Mouse (Mus musculus) MEL (cell line): ENCODE results near the gene Gm20388. TPM values are rescaled to one million over a fixed set of nuclear protein-coding genes. Genes with fewer than 3 reads are reported as not detected.

Experiments
- DNase-seq: peaks from one replicate; pipeline ENCODE4 v3.0.0; 2011; ENCODE audit warnings: low read depth, low spot score
- H3K27ac ChIP-seq: 2 replicates; pipeline ENCODE4 v1.5.1; 2012; ENCODE audit warnings: low read depth, mild to moderate bottlenecking, control low read depth, low read length, moderate library complexity; ENCODE audit not compliant: control insufficient read depth
- H3K27me3 ChIP-seq, 2 experiments: fragments of 150-350 bp in 1 of 2; sonication (generic) in 1 of 2; 2 replicates each; pipeline ENCODE4 v1.6.1; 2012; ENCODE audit warnings: low read length in 2 of 2, mild to moderate bottlenecking in 2 of 2, improper control_type of control experiment in 1 of 2, moderate library complexity in 1 of 2; ENCODE audit not compliant: insufficient read depth in 2 of 2, control insufficient read depth in 1 of 2
- H3K36me3 ChIP-seq, 2 experiments: 2 replicates each; pipeline ENCODE4 v1.6.1; 2012 to 2014; ENCODE audit warnings: low read length in 2 of 2, improper control_type of control experiment in 1 of 2, inconsistent platforms in 1 of 2, mild to moderate bottlenecking in 1 of 2; ENCODE audit not compliant: insufficient read depth in 2 of 2, control insufficient read depth in 1 of 2
- H3K4me1 ChIP-seq, 2 experiments: fragments of 150-350 bp in 1 of 2; sonication (generic) in 1 of 2; 2 replicates each; pipeline ENCODE4 v1.6.1; 2012; ENCODE audit warnings: low read length in 2 of 2, improper control_type of control experiment in 1 of 2, mild to moderate bottlenecking in 1 of 2; ENCODE audit not compliant: insufficient read depth in 2 of 2, control insufficient read depth in 1 of 2
- H3K4me3 ChIP-seq, 2 experiments: fragments of 150-350 bp in 1 of 2; sonication (generic) in 1 of 2; 2 replicates each; pipeline ENCODE4 v1.5.1; 2012; ENCODE audit warnings: low read depth in 2 of 2, low read length in 2 of 2, mild to moderate bottlenecking in 2 of 2, moderate library complexity in 2 of 2, control low read depth in 1 of 2, improper control_type of control experiment in 1 of 2; ENCODE audit not compliant: control insufficient read depth in 1 of 2, insufficient read depth in 1 of 2
- H3K79me2 ChIP-seq: 2 replicates; pipeline ENCODE4 v1.6.1; 2012; ENCODE audit warnings: mild to moderate bottlenecking, low read length, moderate library complexity; ENCODE audit not compliant: control insufficient read depth, poor library complexity, insufficient read depth
- H3K9ac ChIP-seq: 2 replicates; pipeline ENCODE4 v1.6.1; 2012; ENCODE audit warnings: low read depth, mild to moderate bottlenecking, control low read depth, low read length, moderate library complexity; ENCODE audit not compliant: control insufficient read depth, poor library complexity, severe bottlenecking
- H3K9me3 ChIP-seq: fragments of 150-350 bp; sonication (generic); replicated peaks from 2 replicates; pipeline ENCODE4 v1.6.1; 2012; ENCODE audit warnings: mild to moderate bottlenecking, low read length, improper control_type of control experiment, moderate library complexity; ENCODE audit not compliant: insufficient read depth
- BHLHE40 ChIP-seq: IDR thresholded peaks from 2 replicates; pipeline ENCODE4 v1.6.1; 2012; ENCODE audit warnings: low read depth, mild to moderate bottlenecking, inconsistent platforms, low read length, improper control_type of control experiment, borderline replicate concordance
- CHD2 ChIP-seq: IDR thresholded peaks from 2 replicates; pipeline ENCODE4 v1.6.1; 2011; ENCODE audit warnings: low read length, improper control_type of control experiment
- CTCF ChIP-seq, 3 experiments: IDR thresholded peaks in 2 of 3; conservative IDR thresholded peaks in 1 of 3; 2 replicates each; pipeline ENCODE4 v1.5.1; 2011 to 2012; ENCODE audit warnings: low read length in 3 of 3, low read depth in 2 of 3, mild to moderate bottlenecking in 2 of 3, improper control_type of control experiment in 1 of 3, inconsistent platforms in 1 of 3, mixed read lengths in 1 of 3, moderate library complexity in 1 of 3; ENCODE audit not compliant: control insufficient read depth in 1 of 3, insufficient read depth in 1 of 3, poor library complexity in 1 of 3, severe bottlenecking in 1 of 3
- E2F4 ChIP-seq: IDR thresholded peaks from 2 replicates; pipeline ENCODE4 v1.6.1; 2011; ENCODE audit warnings: low read depth, low read length, improper control_type of control experiment, borderline replicate concordance
- ELF1 ChIP-seq: IDR thresholded peaks from 2 replicates; pipeline ENCODE4 v1.6.1; 2014; ENCODE audit warnings: low read depth, mild to moderate bottlenecking, inconsistent platforms, low read length, improper control_type of control experiment, moderate library complexity
- GATA1 ChIP-seq: IDR thresholded peaks from 2 replicates; pipeline ENCODE4 v1.6.1; 2011; ENCODE audit warnings: low read depth, low read length, improper control_type of control experiment
- HCFC1 ChIP-seq: IDR thresholded peaks from 2 replicates; pipeline ENCODE4 v1.6.1; 2012; ENCODE audit warnings: low read depth, mild to moderate bottlenecking, inconsistent platforms, low read length, improper control_type of control experiment, moderate library complexity
- MAFK ChIP-seq: IDR thresholded peaks from 2 replicates; pipeline ENCODE4 v1.6.1; 2011; ENCODE audit warnings: low read depth, mild to moderate bottlenecking, low read length, improper control_type of control experiment, borderline replicate concordance
- MAZ ChIP-seq: IDR thresholded peaks from 2 replicates; pipeline ENCODE4 v1.6.1; 2012; ENCODE audit warnings: low read depth, mild to moderate bottlenecking, inconsistent platforms, low read length, improper control_type of control experiment
- MXI1 ChIP-seq: IDR thresholded peaks from 2 replicates; pipeline ENCODE4 v1.6.1; 2011; ENCODE audit warnings: mild to moderate bottlenecking, low read depth, low read length, improper control_type of control experiment
- MYB ChIP-seq: IDR thresholded peaks from 2 replicates; pipeline ENCODE4 v1.6.1; 2011; ENCODE audit warnings: mild to moderate bottlenecking, low read depth, low read length, improper control_type of control experiment
- NELFE ChIP-seq: IDR thresholded peaks from 2 replicates; pipeline ENCODE4 v1.6.1; 2011; ENCODE audit warnings: low read depth, low read length, improper control_type of control experiment
- NRF1 ChIP-seq: IDR thresholded peaks from 2 replicates; pipeline ENCODE4 v1.6.1; 2014; ENCODE audit warnings: low read depth, mild to moderate bottlenecking, inconsistent platforms, low read length, improper control_type of control experiment, moderate library complexity; ENCODE audit not compliant: poor library complexity, insufficient read depth, severe bottlenecking
- POLR2A ChIP-seq, 2 experiments: IDR thresholded peaks; 2 replicates each; pipeline ENCODE4 v1.6.1; 2011 to 2012; ENCODE audit warnings: low read length in 2 of 2, mild to moderate bottlenecking in 2 of 2, control low read depth in 1 of 2, improper control_type of control experiment in 1 of 2, low read depth in 1 of 2, moderate library complexity in 1 of 2; ENCODE audit not compliant: control insufficient read depth in 1 of 2, insufficient read depth in 1 of 2, poor library complexity in 1 of 2
- POLR2AphosphoS5 ChIP-seq: IDR thresholded peaks from 2 replicates; pipeline ENCODE4 v1.6.1; 2012; ENCODE audit warnings: low read depth, borderline replicate concordance, mild to moderate bottlenecking, inconsistent platforms, low read length, moderate library complexity, mixed read lengths
- RAD21 ChIP-seq: IDR thresholded peaks from 2 replicates; pipeline ENCODE4 v1.6.1; 2011; ENCODE audit warnings: mild to moderate bottlenecking, low read depth, low read length, improper control_type of control experiment
- RCOR1 ChIP-seq: IDR thresholded peaks from 2 replicates; pipeline ENCODE4 v1.6.1; 2012; ENCODE audit warnings: low read depth, mild to moderate bottlenecking, inconsistent platforms, low read length, improper control_type of control experiment
- TAL1 ChIP-seq: IDR thresholded peaks from 2 replicates; pipeline ENCODE4 v1.6.1; 2012; ENCODE audit warnings: mild to moderate bottlenecking, inconsistent platforms, low read length, moderate library complexity, mixed read lengths
- TBP ChIP-seq: IDR thresholded peaks from 2 replicates; pipeline ENCODE4 v1.8.0; 2011; ENCODE audit warnings: low read depth, low read length, improper control_type of control experiment
- ZC3H11A ChIP-seq: IDR thresholded peaks from 2 replicates; pipeline ENCODE4 v1.6.1; 2012; ENCODE audit warnings: low read depth, mild to moderate bottlenecking, inconsistent platforms, low read length, improper control_type of control experiment
- ZMIZ1 ChIP-seq: IDR thresholded peaks from 2 replicates; pipeline ENCODE4 v1.6.1; 2012; ENCODE audit warnings: low read depth, mild to moderate bottlenecking, inconsistent platforms, low read length, improper control_type of control experiment, moderate library complexity
- polyA plus RNA-seq, 2 experiments: library from polyadenylated mRNA; stranded (reverse) in 1 of 2; unstranded in 1 of 2; fragments of >175 nt in 1 of 2; fragments of >200 nt in 1 of 2; gene quantifications; 2 replicates each; pipeline versions ENCODE4 v1.2.1 to v1.2.4; 2012; ENCODE audit warnings: low replicate concordance in 2 of 2, low read depth in 1 of 2; ENCODE audit not compliant: insufficient read length in 2 of 2, insufficient read depth in 1 of 2, missing spikeins in 1 of 2
- total RNA-seq: library from RNA; depleted of rRNA; stranded (reverse); fragments of 300-350 nt; gene quantifications from 2 replicates; pipeline ENCODE4 v1.2.3, GENCODE M21; 2012

The Gm20388 gene
- total and polyA plus RNA-seq, 3 experiments: 11.1 to 17.8 TPM; not detected in 1

DNA sequence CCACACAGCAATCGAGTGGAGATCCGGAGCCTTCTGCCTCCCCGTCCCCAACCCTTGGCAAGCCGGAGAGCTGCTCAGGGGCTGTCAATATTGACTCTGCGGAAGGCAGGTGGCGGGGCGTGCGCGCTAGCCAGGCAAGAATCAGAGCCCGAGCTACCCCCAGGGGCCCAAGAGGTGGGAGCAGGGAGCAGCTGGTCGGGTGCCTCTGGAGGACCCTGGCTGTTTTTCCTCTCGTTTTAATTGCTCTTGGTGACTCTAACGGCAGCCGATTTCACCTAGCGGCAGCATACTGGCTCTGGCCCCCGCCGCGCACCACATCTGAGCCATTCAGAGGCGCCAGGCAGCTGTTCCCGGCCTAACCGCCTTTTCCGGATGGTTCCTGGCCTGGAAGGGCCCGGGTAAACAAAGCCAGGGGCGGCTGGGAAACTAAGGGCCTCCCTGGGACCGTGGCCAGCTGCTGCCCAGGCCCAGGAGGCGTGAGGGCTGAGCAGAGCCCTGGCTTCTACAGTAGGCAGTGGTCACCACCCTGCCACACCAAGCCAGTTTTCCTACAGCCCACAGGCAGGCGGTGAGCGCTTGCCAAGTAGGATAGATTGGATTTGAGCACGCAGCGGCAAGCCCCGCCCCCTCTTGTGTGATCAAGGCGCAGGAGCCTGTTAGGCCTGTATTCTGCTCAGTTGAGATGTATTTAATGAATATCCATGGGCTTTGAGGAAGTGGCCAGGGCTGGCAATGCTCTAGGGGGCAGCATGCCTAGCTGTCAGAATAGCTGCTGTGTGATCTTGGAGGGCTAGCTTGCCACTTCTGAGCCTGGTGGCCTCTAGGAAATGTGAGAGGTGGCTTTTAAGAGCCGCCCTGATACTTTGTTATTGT lies 506.1 kb downstream of the Gm20388 start (continued):
- TF ChIP-seq POLR2AphosphoS5 (no peak), ZC3H11A (peak; percentile 13; the same call in 1 of the 2 replicates), ZMIZ1 (no peak)

DNA sequence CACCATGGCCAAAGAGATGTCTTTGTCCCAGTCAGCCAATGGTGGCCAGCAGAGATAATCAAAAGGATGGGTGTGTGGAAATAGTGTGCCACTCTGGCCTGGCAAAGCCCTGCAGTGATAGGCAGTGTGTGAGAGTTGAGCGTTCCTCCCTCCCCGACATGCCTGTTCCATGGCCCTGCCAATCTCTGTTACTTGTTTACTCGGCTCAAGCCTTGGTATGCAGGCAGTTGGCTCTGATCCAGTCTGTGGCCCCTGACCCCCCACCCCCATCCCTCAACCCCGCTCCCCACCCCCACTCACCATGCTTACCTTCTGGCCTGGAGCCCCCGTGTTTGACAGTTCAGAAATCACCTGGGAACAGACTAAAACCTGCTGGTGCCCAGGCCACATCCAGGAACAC lies 507.5 kb downstream of the Gm20388 start:
- no peaks in the 10 kb centered on the region for H3K9me3 ChIP-seq
- TF ChIP-seq NELFE (no peak), MAFK (no peak), RCOR1 (no peak), ZMIZ1 (no peak), RAD21 (no peak), MAZ (no peak), HCFC1 (no peak), BHLHE40 (no peak), CTCF (IDR thresholded peaks at IDR 0.05 in 2 of 3, conservative IDR thresholded peaks at IDR 0.05 in 1 of 3; ENCODE audit: control insufficient read depth in 1 of 3, insufficient read depth in 1 of 3, low read depth in 2 of 3, low read length in 3 of 3, poor library complexity in 1 of 3, severe bottlenecking in 1 of 3) (no peak), POLR2AphosphoS5 (no peak), MYB (no peak), ZC3H11A (no peak), NRF1 (no peak), POLR2A (IDR thresholded peaks at IDR 0.05; ENCODE audit: control insufficient read depth in 1 of 2, insufficient read depth in 1 of 2, low read depth in 1 of 2, low read length in 2 of 2, poor library complexity in 1 of 2) (no peak), CHD2 (no peak), MXI1 (no peak), GATA1 (no peak)
- no peak overlapping the region for H3K4me3 ChIP-seq
- H3K27ac ChIP-seq: no peak overlapping the region
- no peaks in the 10 kb centered on the region for H3K27me3 ChIP-seq
- no peaks in the 10 kb centered on the region for H3K79me2 ChIP-seq
- H3K36me3 ChIP-seq: peaks cover 0 to 2% of the 10 kb centered on the region in 2 experiments; a peak in 2 of 4 replicates
- no peak for DNase-seq
- H3K9ac ChIP-seq: no peak overlapping the region
- H3K4me1 ChIP-seq: peaks cover 5 to 17% of the 10 kb centered on the region in 2 experiments; a peak in 3 of 4 replicates

DNA sequence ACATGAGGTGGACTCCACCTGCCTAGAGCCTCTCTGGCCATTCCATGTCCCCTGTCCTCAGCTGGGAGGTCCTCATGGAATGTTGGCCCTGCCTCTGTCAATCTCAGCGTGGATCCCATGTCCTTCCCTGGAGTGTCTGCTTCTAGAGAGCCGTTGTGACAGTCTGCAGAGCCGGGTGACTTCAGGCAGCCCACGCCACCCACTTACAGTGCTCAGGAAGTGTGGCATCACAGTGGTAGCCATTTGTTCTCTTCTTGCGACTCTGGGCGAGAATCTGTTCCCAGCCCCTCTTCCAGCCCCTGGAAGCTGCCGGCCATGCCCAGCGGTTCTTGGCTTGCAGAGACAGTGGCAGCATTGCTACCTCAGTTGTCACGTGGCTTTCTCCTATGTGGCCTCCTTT lies 509.0 kb downstream of the Gm20388 start:
- H3K4me3 ChIP-seq: no peak overlapping the region
- TF ChIP-seq NELFE (no peak), ELF1 (no peak), TAL1 (no peak), TBP (no peak), CTCF (IDR thresholded peaks at IDR 0.05 in 2 of 3, conservative IDR thresholded peaks at IDR 0.05 in 1 of 3; ENCODE audit: control insufficient read depth in 1 of 3, insufficient read depth in 1 of 3, low read depth in 2 of 3, low read length in 3 of 3, poor library complexity in 1 of 3, severe bottlenecking in 1 of 3) (no peak), E2F4 (no peak), MYB (no peak)
- TF ChIP-seq, all 39 proteins: peak for 0
- Histone ChIP-seq H3K4me1 (peaks cover 5 to 24% of the 10 kb centered on the region in 2 experiments), H3K36me3 (peaks cover 0 to 2% of the 10 kb centered on the region in 2 experiments; a peak in 2 of 4 replicates), H3K27ac (no peak overlapping the region), H3K9me3 (no peaks in the 10 kb centered on the region), H3K79me2 (no peaks in the 10 kb centered on the region), H3K27me3 (no peaks in the 10 kb centered on the region), H3K9ac (no peak overlapping the region)
- no peak for DNase-seq
